19 mouse cellular contexts compared by ENCODE assay signal in genomic region chr12:111603871-111604270, GRCm38 (mm10).
"Had no signal": no experiment of that assay in that cellular context is flagged by ENCODE, and none has a peak within 500 bp of the region (broad histone marks: within the 10 kb centered on the region; RNA-seq: fewer than 3 reads in every experiment).

No protein-coding gene starts in this region.

- H3K9me3 ChIP-seq: hindbrain, embryonic 15.5 days; neural tube, embryonic 12.5 days; neural tube, embryonic 15.5 days had no signal

- H3K4me1 ChIP-seq: hindbrain, embryonic 15.5 days; neural tube, embryonic 12.5 days; neural tube, embryonic 15.5 days had no signal

- H3K9ac ChIP-seq: hindbrain, embryonic 15.5 days; liver, embryonic 14.5 days; neural tube, embryonic 12.5 days; neural tube, embryonic 15.5 days had no signal

- ATAC-seq: intestine, postnatal 0 days had no signal

- H3K27ac ChIP-seq: hindbrain, embryonic 15.5 days; left cerebral cortex, adult 2 months; liver, embryonic 14.5 days; neural tube, embryonic 12.5 days; neural tube, embryonic 15.5 days; stomach, postnatal 0 days had no signal

- H3K4me3 ChIP-seq: hindbrain, embryonic 15.5 days; left cerebral cortex, adult 2 months; neural tube, embryonic 12.5 days; neural tube, embryonic 15.5 days had no signal

- H3K27me3 ChIP-seq: hindbrain, embryonic 15.5 days; neural tube, embryonic 12.5 days; neural tube, embryonic 15.5 days had no signal

- H3K4me2 ChIP-seq: hindbrain, embryonic 15.5 days; midbrain, embryonic 11.5 days; neural tube, embryonic 12.5 days; neural tube, embryonic 15.5 days had no signal

- DNase-seq: layer of hippocampus, postnatal 36 days; lung, adult 2 months; lung, postnatal 14 days; lung, postnatal 4 days; midbrain, embryonic 14.5 days; right cerebral cortex, adult 18-20 months; right cerebral cortex, postnatal 14 days; right cerebral cortex, postnatal 4 days; thymus, adult 2 months; thymus, postnatal 14 days; thymus, postnatal 4 days had no signal
